ENCODE assay signal across 8 mouse cellular contexts in genomic region chr12:112941776-112942713, GRCm38 (mm10). TPM values are rescaled to one million over a fixed set of nuclear protein-coding genes. Genes with fewer than 3 reads are reported as not detected.
DNase-seq lines count a peak whose midpoint lies in the region; ATAC-seq lines count a peak whose summit lies in the region.

Nudt14 (minus strand) TSS chr12:112942124.

- peak; percentile 57 to 59 for DNase-seq in CD8-positive naive resting alpha-beta T cell, adult 2 months (ENCODE audit: low read depth in 2 of 2, low spot score in 2 of 2)
- DNase-seq in brain, adult 2 months (ENCODE audit: low read depth, low spot score) = peak; percentile 82
- DNase-seq in forebrain, embryonic 10.5 days (ENCODE audit: extremely low spot score, low spot score) = peak; percentile 79
- peak; percentile 89 to 92 for DNase-seq in kidney, postnatal 25 days
- DNase-seq in lung, adult 18-20 months = peak; percentile 78 to 82
- DNase-seq in testis, postnatal 10 days (ENCODE audit: low spot score) = peak; percentile 88

- H3K27ac ChIP-seq in forebrain, embryonic 10.5 days = peak within 1 kb of the TSS; percentile 96
- peak within 1 kb of the TSS; percentile 76 for H3K27ac ChIP-seq in heart, embryonic 16.5 days (ENCODE audit: low read length)
- H3K27ac ChIP-seq in neural tube, embryonic 14.5 days (ENCODE audit: low read depth, low read length) = peak within 1 kb of the TSS; percentile 45; the same call in 1 of the 2 replicates

- H3K9me3 ChIP-seq in forebrain, embryonic 10.5 days = no peaks in the 10 kb centered on the region
- no peaks in the 10 kb centered on the region for H3K9me3 ChIP-seq in heart, embryonic 16.5 days (replicated peaks; ENCODE audit: control insufficient read depth, low read length)
- H3K9me3 ChIP-seq in neural tube, embryonic 14.5 days (ENCODE audit: control insufficient read depth, low read length) = no peaks in the 10 kb centered on the region

- peaks cover 23% of the 10 kb centered on the region for H3K27me3 ChIP-seq in forebrain, embryonic 10.5 days (ENCODE audit: poor library complexity, severe bottlenecking)
- no peaks in the 10 kb centered on the region for H3K27me3 ChIP-seq in heart, embryonic 16.5 days (ENCODE audit: control insufficient read depth, insufficient read depth, low read length)
- no peaks in the 10 kb centered on the region for H3K27me3 ChIP-seq in neural tube, embryonic 14.5 days (ENCODE audit: control insufficient read depth, insufficient read depth, low read length)

- H3K4me1 ChIP-seq in forebrain, embryonic 10.5 days = peaks cover 51% of the 10 kb centered on the region
- peaks cover 7% of the 10 kb centered on the region for H3K4me1 ChIP-seq in heart, embryonic 16.5 days (ENCODE audit: control insufficient read depth, insufficient read depth, low read length)
- H3K4me1 ChIP-seq in neural tube, embryonic 14.5 days (ENCODE audit: control insufficient read depth, insufficient read depth, low read length) = peaks cover 15% of the 10 kb centered on the region; the same call in 1 of the 2 replicates

- H3K9ac ChIP-seq in heart, embryonic 16.5 days (ENCODE audit: low read length) = peak within 1 kb of the TSS; percentile 85
- H3K9ac ChIP-seq in neural tube, embryonic 14.5 days (replicated peaks; ENCODE audit: low read depth, low read length) = peak within 1 kb of the TSS; percentile 66

- H3K4me3 ChIP-seq in forebrain, embryonic 10.5 days = peak within 1 kb of the TSS; percentile 88
- peak within 1 kb of the TSS; percentile 80 for H3K4me3 ChIP-seq in heart, embryonic 16.5 days (ENCODE audit: low read length)
- H3K4me3 ChIP-seq in neural tube, embryonic 14.5 days (ENCODE audit: low read depth, low read length) = peak within 1 kb of the TSS; percentile 65

- 2% methylated on average over 58 of the region's 58 CpGs for WGBS in forebrain, embryonic 10.5 days
- WGBS in heart, embryonic 16.5 days = 2% methylated on average over 49 of the region's 58 CpGs
- 3% methylated on average over 42 of the region's 58 CpGs for WGBS in neural tube, embryonic 14.5 days

- ATAC-seq in heart, embryonic 16.5 days (replicated peaks; ENCODE audit: extremely low read depth, insufficient read depth, low FRiP score) = peak; percentile 77
- ATAC-seq in neural tube, embryonic 14.5 days (ENCODE audit: low read depth) = peak; percentile 75

- H3K4me2 ChIP-seq in heart, embryonic 16.5 days (ENCODE audit: low read depth, low read length) = peak within 1 kb of the TSS; percentile 89
- peak within 1 kb of the TSS; percentile 56 for H3K4me2 ChIP-seq in neural tube, embryonic 14.5 days (ENCODE audit: low read depth, low read length)

- H3K36me3 ChIP-seq in forebrain, embryonic 10.5 days (replicated peaks) = no peaks in the 10 kb centered on the region; the same call in 1 of the 2 replicates
- no peaks in the 10 kb centered on the region for H3K36me3 ChIP-seq in heart, embryonic 16.5 days (ENCODE audit: control insufficient read depth, insufficient read depth)
- H3K36me3 ChIP-seq in neural tube, embryonic 14.5 days (ENCODE audit: control insufficient read depth, insufficient read depth, low read length) = no peaks in the 10 kb centered on the region

RNA-seq across cellular contexts. Expression of gene Nudt14, which starts in this region (rescaled TPM):
- 61.4 and 70.4 TPM in 2 replicates for polyA plus RNA-seq in forebrain, embryonic 10.5 days (2016; fragmentation: Nextera tagmentation; extraction: Ambion mirVana)
- 36.0 and 43.3 TPM in 2 replicates for polyA plus RNA-seq in heart, embryonic 16.5 days (2015; fragmentation: Nextera tagmentation; extraction: Ambion mirVana)
- polyA plus RNA-seq in neural tube, embryonic 14.5 days (2014; fragmentation: Nextera tagmentation; extraction: Ambion mirVana) = 57.1 and 64.1 TPM in 2 replicates

Comparison
In these comparisons a context has a peak if more than half of its experiments do, and no peak if none do; other contexts are left out.
1. Peak in every context shown above with its lines: DNase-seq, ATAC-seq, H3K4me3 ChIP-seq and H3K27ac ChIP-seq.
2. H3K27ac ChIP-seq: peak in every context shown above with its lines; median percentile 96 in forebrain, embryonic 10.5 days; 76 in heart, embryonic 16.5 days; 45 in neural tube, embryonic 14.5 days.